Mouse (Mus musculus) bone marrow, adult 2 months (tissue): ENCODE measurements around the gene Fbxo7. TPM values are rescaled to one million over a fixed set of nuclear protein-coding genes. Genes with fewer than 3 reads are reported as not detected.

Experiments used
- H3K27ac ChIP-seq: fragments of 200-500 bp; 2 replicates; pipeline ENCODE4 v1.5.1; 2012; ENCODE audit warnings: low read depth, mild to moderate bottlenecking, control low read depth, inconsistent platforms, low read length; ENCODE audit not compliant: control insufficient read depth, poor library complexity, insufficient read depth
- H3K4me1 ChIP-seq: fragments of 200-500 bp; 2 replicates; pipeline ENCODE4 v1.6.1; 2011; ENCODE audit warnings: low read length; ENCODE audit not compliant: control insufficient read depth, insufficient read depth
- H3K4me3 ChIP-seq: fragments of 200-500 bp; replicated peaks from 2 replicates; pipeline ENCODE3; 2011; ENCODE audit warnings: mild to moderate bottlenecking, low read depth, low read length, control low read depth; ENCODE audit not compliant: control insufficient read depth
- CTCF ChIP-seq: fragments of 200-500 bp; IDR thresholded peaks from 2 replicates; pipeline ENCODE4 v1.5.1; 2011; ENCODE audit warnings: low read length, control low read depth; ENCODE audit not compliant: control insufficient read depth, insufficient read depth
- POLR2A ChIP-seq: fragments of 200-500 bp; IDR thresholded peaks from 2 replicates; pipeline ENCODE4 v1.6.1; 2011; ENCODE audit warnings: low read depth, mild to moderate bottlenecking, control low read depth, low read length, borderline replicate concordance; ENCODE audit not compliant: control insufficient read depth
- WGBS: fragments of 180-500 bp; shearing (Covaris S2); methylation state at CpG from one replicate; pipeline ENCODE4 v1.1.7; 2018; 5-methylcytosine and 5-hydroxymethylcytosine counted together
- polyA plus RNA-seq: library from polyadenylated mRNA; stranded (reverse); fragments of >200 nt; gene quantifications from 2 replicates; pipeline ENCODE4 v1.2.4, GENCODE M21; 2011; ENCODE audit warnings: low replicate concordance; ENCODE audit not compliant: missing spikeins, insufficient read depth, insufficient read length

The Fbxo7 gene
- polyA plus RNA-seq, 1 experiment = 72.4 TPM

- TF ChIP-seq POLR2A (no peak), CTCF (no peak)
- Histone ChIP-seq H3K4me1 (peaks cover 3% of the 10 kb centered on the region), H3K27ac (no peak overlapping the region), H3K4me3 (no peak overlapping the region)
- WGBS = 73% methylated on average over 9 of the region's 9 CpGs
Measured at GRCm38 (mm10) chr10:86074971-86075711, 53.4 kb downstream of the Fbxo7 start.

GRCm38 (mm10) chr10:86077272-86077671, 55.5 kb downstream of the Fbxo7 start:
- WGBS = 75% methylated on average over 2 of the region's 2 CpGs
- no peak for TF ChIP-seq POLR2A
- no peak for TF ChIP-seq CTCF
- H3K4me3 ChIP-seq = no peak overlapping the region
- H3K27ac ChIP-seq = no peak overlapping the region
- peaks cover 3% of the 10 kb centered on the region for H3K4me1 ChIP-seq

- peaks cover 3% of the 10 kb centered on the region for H3K4me1 ChIP-seq
- 82% methylated on average over 2 of the region's 2 CpGs for WGBS
- no peak for TF ChIP-seq CTCF
- no peak for TF ChIP-seq POLR2A
- H3K4me3 ChIP-seq = no peak overlapping the region
- H3K27ac ChIP-seq = no peak overlapping the region
Measured at GRCm38 (mm10) chr10:86078761-86079160, 57.0 kb downstream of the Fbxo7 start.

DNA sequence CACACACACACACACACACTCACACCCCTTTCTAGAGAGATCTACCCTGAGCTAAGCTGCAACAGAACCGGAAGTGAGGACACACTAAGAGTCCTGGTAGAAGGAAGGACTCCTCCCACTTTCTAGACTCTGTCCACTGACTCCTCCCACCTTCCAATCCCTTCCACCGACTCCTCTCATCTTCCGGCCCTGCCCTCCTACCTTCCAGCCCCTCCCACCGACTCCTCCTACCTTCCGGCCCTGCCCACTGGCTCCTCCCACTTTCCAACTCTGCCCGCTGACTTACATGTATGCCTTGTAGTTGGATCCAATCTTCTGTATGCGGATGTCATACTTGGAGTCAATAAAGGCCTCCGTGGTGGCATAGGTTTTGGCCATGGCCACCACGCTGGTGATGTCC, 58.1 kb downstream of the Fbxo7 start:
- H3K27ac ChIP-seq = no peak overlapping the region; the same call in 1 of the 2 replicates
- H3K4me1 ChIP-seq = no peaks in the 10 kb centered on the region; the same call in 1 of the 2 replicates
- WGBS = 77% methylated on average over 9 of the region's 9 CpGs
- H3K4me3 ChIP-seq = no peak overlapping the region
- no peak for TF ChIP-seq CTCF
- TF ChIP-seq POLR2A = no peak

- TF ChIP-seq CTCF = peak; percentile 79
- no peak for TF ChIP-seq POLR2A
- Histone ChIP-seq H3K27ac (no peak overlapping the region), H3K4me1 (no peaks in the 10 kb centered on the region), H3K4me3 (no peak overlapping the region)
- 52% methylated on average over 10 of the region's 10 CpGs for WGBS
Measured at GRCm38 (mm10) chr10:86091919-86092318, 70.1 kb downstream of the Fbxo7 start.

GRCm38 (mm10) chr10:86093109-86094035, 71.6 kb downstream of the Fbxo7 start:
- TF ChIP-seq POLR2A (no peak), CTCF (no peak)
- H3K4me3 ChIP-seq = no peak overlapping the region
- H3K4me1 ChIP-seq = no peaks in the 10 kb centered on the region
- H3K27ac ChIP-seq = no peak overlapping the region
- 50% methylated on average over 14 of the region's 14 CpGs for WGBS

GRCm38 (mm10) chr10:86098363-86098762, 76.6 kb downstream of the Fbxo7 start:
- WGBS = 68% methylated on average over 6 of the region's 6 CpGs
- H3K4me3 ChIP-seq = no peak overlapping the region

DNA sequence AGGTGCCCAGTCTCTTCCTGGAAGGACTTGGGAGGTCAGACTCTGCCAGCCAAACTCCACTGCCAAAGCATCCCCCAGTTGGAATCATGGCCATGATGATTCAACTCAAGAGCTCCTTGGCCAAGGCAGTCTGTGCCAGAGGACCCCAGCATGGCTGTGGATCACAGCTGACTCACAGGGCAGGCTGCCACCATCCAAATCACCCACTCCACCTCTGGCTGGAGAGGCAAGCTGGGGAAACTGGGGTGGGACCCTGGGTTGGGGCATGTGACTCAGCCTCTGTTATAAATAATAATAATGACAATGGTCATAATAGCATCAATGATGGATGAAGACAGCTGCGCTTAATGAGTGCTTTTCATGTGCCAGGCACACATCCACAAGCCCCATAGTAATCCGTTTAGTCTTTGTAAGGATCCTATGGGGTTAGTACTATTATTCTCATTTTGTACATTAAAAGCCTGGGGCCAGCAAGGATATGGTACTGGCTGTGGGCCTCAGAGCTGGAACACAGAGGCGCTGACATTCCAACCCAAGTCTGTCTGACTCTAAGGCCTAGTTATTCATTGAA, 78.6 kb downstream of the Fbxo7 start:
- TF ChIP-seq CTCF (no peak), POLR2A (no peak)
- Histone ChIP-seq H3K4me1 (no peaks in the 10 kb centered on the region), H3K4me3 (no peak overlapping the region), H3K27ac (no peak overlapping the region)
- 78% methylated on average over 3 of the region's 3 CpGs for WGBS

More at GRCm38 (mm10) chr10:86098363-86098762, 76.6 kb downstream of the Fbxo7 start:
- TF ChIP-seq POLR2A = no peak
- TF ChIP-seq CTCF = no peak
- Histone ChIP-seq H3K27ac (no peak overlapping the region), H3K4me1 (no peaks in the 10 kb centered on the region)

Other genes starting within 250 kb of the Fbxo7 start
- gene Pwp1, start 192.5 kb upstream of the Fbxo7 start, polyA plus RNA-seq = 19.2 and 22.5 TPM in 2 replicates
- 7.2 and 11.7 TPM in 2 replicates for gene Prdm4, start 104.8 kb upstream of the Fbxo7 start, polyA plus RNA-seq
- 1.3 TPM in 1 of 2 replicates, not detected in the other for gene Ascl4, start 94.3 kb upstream of the Fbxo7 start, polyA plus RNA-seq
- gene Rtcb, start 64.1 kb upstream of the Fbxo7 start, polyA plus RNA-seq = 44.0 and 60.7 TPM in 2 replicates
- 0.75 TPM in 1 of 2 replicates, not detected in the other for gene Bpifc, start 10.1 kb upstream of the Fbxo7 start, polyA plus RNA-seq